Mouse (Mus musculus) heart, embryonic 12.5 days (tissue): ENCODE results near the gene Rtn2. TPM values are rescaled to one million over a fixed set of nuclear protein-coding genes. Genes with fewer than 3 reads are reported as not detected.
A peak's percentile ranks its signal among the peaks of the same experiment; 100 is the strongest.

Source experiments
- ATAC-seq: fragments of 200-750 bp; cut with Nextera tagmentation; 2 replicates; pipeline ENCODE4 v1.8.0; 2017; ENCODE audit warnings: moderate TSS enrichment, moderate library complexity; ENCODE audit not compliant: insufficient number of reproducible peaks, low FRiP score
- H3K27ac ChIP-seq: fragments of 300-500 bp; sonication (generic); 2 replicates; pipeline ENCODE4 v1.5.1; 2016; ENCODE audit warnings: mild to moderate bottlenecking, moderate library complexity; ENCODE audit not compliant: poor library complexity, severe bottlenecking
- H3K27me3 ChIP-seq: fragments of 300-500 bp; sonication (generic); replicated peaks from 2 replicates; pipeline ENCODE4 v1.6.1; 2016; ENCODE audit warnings: mild to moderate bottlenecking, moderate library complexity
- H3K36me3 ChIP-seq: fragments of 300-500 bp; sonication (generic); 2 replicates; pipeline ENCODE4 v1.6.1; 2016; ENCODE audit warnings: mild to moderate bottlenecking, moderate library complexity
- H3K4me1 ChIP-seq: fragments of 300-500 bp; sonication (generic); replicated peaks from 2 replicates; pipeline ENCODE4 v1.6.1; 2016; ENCODE audit warnings: mild to moderate bottlenecking
- H3K4me2 ChIP-seq: fragments of 300-500 bp; sonication (generic); 2 replicates; pipeline ENCODE4 v1.6.1; 2016; ENCODE audit warnings: mild to moderate bottlenecking, moderate library complexity
- H3K4me3 ChIP-seq: fragments of 300-500 bp; sonication (generic); 2 replicates; pipeline ENCODE4 v1.5.1; 2016; ENCODE audit warnings: mild to moderate bottlenecking
- H3K9ac ChIP-seq: fragments of 300-500 bp; sonication (generic); 2 replicates; pipeline ENCODE4 v1.6.1; 2016; ENCODE audit warnings: mild to moderate bottlenecking, moderate library complexity
- H3K9me3 ChIP-seq: fragments of 300-500 bp; sonication (generic); replicated peaks from 2 replicates; pipeline ENCODE4 v1.6.1; 2016; ENCODE audit warnings: mild to moderate bottlenecking, moderate library complexity
- WGBS: fragments of 180-500 bp; shearing (Covaris S2); methylation state at CpG from one replicate; pipeline ENCODE4 v1.1.7; 2016; 5-methylcytosine and 5-hydroxymethylcytosine counted together
- polyA plus RNA-seq: library from polyadenylated mRNA; unstranded; fragments of >200 nt; fragmentation: Nextera tagmentation; extraction: Ambion mirVana; gene quantifications from 2 replicates; pipeline ENCODE4 v1.2.1, GENCODE M21; 2016

The Rtn2 gene
- polyA plus RNA-seq, 1 experiment from 2014 or later: 23.6 TPM

DNA sequence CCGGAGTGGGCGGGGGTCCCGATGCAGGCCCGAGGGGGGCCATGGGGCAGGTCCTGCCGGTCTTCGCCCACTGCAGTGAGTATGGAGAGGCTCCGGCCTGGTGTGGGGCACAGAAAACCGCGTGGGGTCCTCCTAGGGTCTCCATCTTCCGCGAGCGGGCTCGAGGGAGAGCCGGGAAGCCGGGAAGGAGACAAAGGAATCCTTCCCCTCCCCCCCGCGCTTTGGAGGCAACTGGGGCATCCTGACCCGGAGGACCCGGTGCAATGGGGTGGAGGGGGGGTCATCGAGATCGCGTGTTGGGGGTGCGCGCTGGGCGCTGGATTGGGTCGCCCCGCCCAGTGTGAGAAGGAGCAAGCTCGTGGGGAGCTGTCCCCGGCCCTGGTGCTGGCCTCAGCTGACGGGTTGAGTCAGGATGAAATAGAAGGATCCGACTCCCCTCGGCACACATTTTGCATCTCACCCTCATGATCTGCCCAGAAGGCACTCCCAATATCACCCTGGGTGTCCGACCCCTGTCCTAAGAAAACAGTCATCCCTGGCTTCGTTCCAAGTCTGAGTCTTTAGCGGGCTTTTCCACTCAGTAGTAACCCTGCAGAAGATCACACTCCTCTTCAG, 474 bp downstream of the Rtn2 start:
- no peak overlapping the region for H3K27ac ChIP-seq
- ATAC-seq: peak; percentile 71
- H3K4me1 ChIP-seq: peaks cover 21% of the 10 kb centered on the region
- WGBS: 2% methylated on average over 35 of the region's 35 CpGs
- H3K27me3 ChIP-seq: peaks cover 60% of the 10 kb centered on the region
- peak overlapping the region; percentile 53 for H3K4me3 ChIP-seq
- H3K4me2 ChIP-seq: peak overlapping the region; percentile 95
- H3K9me3 ChIP-seq: no peaks in the 10 kb centered on the region
- no peaks in the 10 kb centered on the region for H3K36me3 ChIP-seq
- H3K9ac ChIP-seq: peak overlapping the region; percentile 18

DNA sequence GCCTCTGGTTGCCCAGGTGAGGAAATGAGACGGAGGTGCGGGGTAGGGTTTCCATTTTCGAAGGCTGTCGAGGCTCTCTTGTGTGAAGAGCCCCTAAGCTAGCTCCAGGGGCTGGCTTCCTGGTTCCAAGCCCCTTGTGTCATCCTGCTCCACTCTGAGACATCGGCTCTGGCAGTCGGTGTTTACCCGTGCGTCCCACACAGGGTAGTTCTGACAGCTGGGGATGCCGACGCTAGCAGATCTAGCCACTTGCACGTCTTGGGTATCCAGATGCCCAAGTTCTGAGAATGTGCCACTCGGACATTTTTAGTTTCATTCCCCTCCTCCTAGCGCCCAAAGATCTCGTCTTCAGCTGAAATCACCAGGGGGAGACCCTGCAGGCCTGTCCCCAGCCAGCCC, 981 bp downstream of the Rtn2 start:
- H3K9me3 ChIP-seq: no peaks in the 10 kb centered on the region
- peaks cover 55% of the 10 kb centered on the region for H3K27me3 ChIP-seq
- 38% methylated on average over 14 of the region's 14 CpGs for WGBS
- H3K4me1 ChIP-seq: peaks cover 21% of the 10 kb centered on the region
- H3K4me2 ChIP-seq: peak overlapping the region; percentile 95
- H3K4me3 ChIP-seq: peak overlapping the region; percentile 53; the same call in 1 of the 2 replicates
- no peaks in the 10 kb centered on the region for H3K36me3 ChIP-seq
- ATAC-seq: no peak
- H3K9ac ChIP-seq: no peak overlapping the region
- no peak overlapping the region for H3K27ac ChIP-seq

- H3K4me3 ChIP-seq: no peak overlapping the region
- no peak overlapping the region for H3K27ac ChIP-seq
- H3K9ac ChIP-seq: no peak overlapping the region
- no peak overlapping the region for H3K4me2 ChIP-seq
- no peaks in the 10 kb centered on the region for H3K9me3 ChIP-seq
- 26% methylated on average over 4 of the region's 4 CpGs for WGBS
- peaks cover 11% of the 10 kb centered on the region for H3K4me1 ChIP-seq
- no peaks in the 10 kb centered on the region for H3K36me3 ChIP-seq
- peaks cover 42% of the 10 kb centered on the region for H3K27me3 ChIP-seq
- no peak for ATAC-seq
These were observed 2.3 kb downstream of the Rtn2 start for GRCm38 (mm10) chr7:19284763-19285162.

GRCm38 (mm10) chr7:19290969-19291596, 8.7 kb downstream of the Rtn2 start:
- Histone ChIP-seq H3K4me2 (peak overlapping the region; percentile 84), H3K9me3 (no peaks in the 10 kb centered on the region), H3K36me3 (no peaks in the 10 kb centered on the region), H3K4me3 (peak overlapping the region; percentile 58), H3K9ac (peak overlapping the region; percentile 70), H3K4me1 (peaks cover 23% of the 10 kb centered on the region), H3K27me3 (peaks cover 8% of the 10 kb centered on the region; the same call in 1 of the 2 replicates), H3K27ac (peak overlapping the region; percentile 76)
- peak; percentile 79 for ATAC-seq
- under 1% methylated on average over 20 of the region's 20 CpGs for WGBS

- H3K4me1 ChIP-seq: peaks cover 16% of the 10 kb centered on the region
- 21% methylated on average over 22 of the region's 22 CpGs for WGBS
- peak overlapping the region; percentile 71 for H3K4me2 ChIP-seq
- ATAC-seq: peak; percentile 53
- no peaks in the 10 kb centered on the region for H3K27me3 ChIP-seq
- peak overlapping the region; percentile 41 for H3K4me3 ChIP-seq
- H3K9me3 ChIP-seq: no peaks in the 10 kb centered on the region
- no peak overlapping the region for H3K27ac ChIP-seq
- H3K9ac ChIP-seq: peak overlapping the region; percentile 68
- no peaks in the 10 kb centered on the region for H3K36me3 ChIP-seq
These were observed 13.2 kb downstream of the Rtn2 start for GRCm38 (mm10) chr7:19295503-19296185.

DNA sequence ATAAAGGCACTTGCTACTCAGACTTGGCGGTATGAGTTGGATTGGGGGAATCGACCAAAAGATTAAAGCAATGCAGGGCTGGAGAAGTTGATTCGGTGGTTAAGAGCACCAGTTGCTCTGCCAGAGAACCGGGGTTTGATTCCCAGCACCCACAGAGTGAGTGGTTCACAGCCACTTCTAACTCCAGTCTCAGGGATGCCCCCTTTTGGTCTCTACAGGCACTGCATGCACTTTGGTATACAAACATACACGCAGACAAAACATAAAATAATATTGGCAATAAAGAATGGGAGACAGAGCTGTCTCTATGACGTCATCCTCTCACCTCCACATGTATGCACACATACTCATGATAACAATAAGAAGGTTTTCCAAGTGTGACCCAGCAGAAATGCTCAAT, 14.6 kb downstream of the Rtn2 start:
- Histone ChIP-seq H3K27ac (no peak overlapping the region), H3K9me3 (no peaks in the 10 kb centered on the region), H3K4me3 (no peak overlapping the region), H3K4me1 (peaks cover 13% of the 10 kb centered on the region), H3K36me3 (no peaks in the 10 kb centered on the region), H3K9ac (no peak overlapping the region), H3K27me3 (peaks cover 6% of the 10 kb centered on the region; the same call in 1 of the 2 replicates), H3K4me2 (no peak overlapping the region)
- no peak for ATAC-seq
- WGBS: 83% methylated on average over 6 of the region's 6 CpGs

GRCm38 (mm10) chr7:19297794-19298193, 15.4 kb downstream of the Rtn2 start:
- Histone ChIP-seq H3K27me3 (peaks cover 14% of the 10 kb centered on the region), H3K4me2 (no peak overlapping the region), H3K4me3 (no peak overlapping the region), H3K36me3 (no peaks in the 10 kb centered on the region), H3K27ac (no peak overlapping the region), H3K9me3 (no peaks in the 10 kb centered on the region), H3K9ac (no peak overlapping the region), H3K4me1 (peaks cover 13% of the 10 kb centered on the region)
- 85% methylated on average over 5 of the region's 5 CpGs for WGBS
- no peak for ATAC-seq

GRCm38 (mm10) chr7:19299194-19299593, 16.8 kb downstream of the Rtn2 start:
- H3K36me3 ChIP-seq: no peaks in the 10 kb centered on the region
- peaks cover 28% of the 10 kb centered on the region for H3K27me3 ChIP-seq
- H3K4me3 ChIP-seq: no peak overlapping the region
- no peak overlapping the region for H3K4me2 ChIP-seq
- H3K9me3 ChIP-seq: no peaks in the 10 kb centered on the region
- WGBS: 16% methylated on average over 3 of the region's 3 CpGs
- no peak for ATAC-seq
- H3K9ac ChIP-seq: no peak overlapping the region
- H3K27ac ChIP-seq: no peak overlapping the region
- H3K4me1 ChIP-seq: peaks cover 21% of the 10 kb centered on the region

GRCm38 (mm10) chr7:19300501-19301421, 18.3 kb downstream of the Rtn2 start:
- Histone ChIP-seq H3K27ac (no peak overlapping the region), H3K4me3 (peak overlapping the region; percentile 48), H3K36me3 (no peaks in the 10 kb centered on the region), H3K9ac (no peak overlapping the region), H3K27me3 (peaks cover 44% of the 10 kb centered on the region), H3K9me3 (no peaks in the 10 kb centered on the region), H3K4me1 (peaks cover 29% of the 10 kb centered on the region), H3K4me2 (peak overlapping the region; percentile 59)
- peak; percentile 81 for ATAC-seq
- WGBS: 0% methylated on average over 29 of the region's 29 CpGs

GRCm38 (mm10) chr7:19301461-19302263, 19.2 kb downstream of the Rtn2 start:
- 12% methylated on average over 16 of the region's 16 CpGs for WGBS
- H3K4me3 ChIP-seq: peak overlapping the region; percentile 48
- H3K36me3 ChIP-seq: no peaks in the 10 kb centered on the region
- peaks cover 53% of the 10 kb centered on the region for H3K27me3 ChIP-seq
- H3K9me3 ChIP-seq: no peaks in the 10 kb centered on the region
- H3K4me1 ChIP-seq: peaks cover 29% of the 10 kb centered on the region
- H3K27ac ChIP-seq: no peak overlapping the region
- H3K9ac ChIP-seq: peak overlapping the region; percentile 53
- peak overlapping the region; percentile 59 for H3K4me2 ChIP-seq
- ATAC-seq: no peak
